Mouse (Mus musculus) forebrain, postnatal 0 days (tissue): ENCODE results near the gene Gm42742. TPM values are rescaled to one million over a fixed set of nuclear protein-coding genes. Genes with fewer than 3 reads are reported as not detected.

Experiments
- ATAC-seq: fragments of 200-750 bp; cut with Nextera tagmentation; 2 replicates; pipeline ENCODE4 v1.8.0; 2017; ENCODE audit warnings: mild to moderate bottlenecking, moderate library complexity
- DNase-seq: peaks from one replicate; pipeline ENCODE4 v3.0.0-alpha.2; 2015
- H3K27ac ChIP-seq: fragments of 300-500 bp; sonication (generic); 2 replicates; pipeline ENCODE4 v1.5.1; 2014; ENCODE audit warnings: low read depth, mild to moderate bottlenecking, antibody characterized with exemption, low read length, moderate library complexity, mixed read lengths
- H3K27me3 ChIP-seq: fragments of 300-500 bp; sonication (generic); 2 replicates; pipeline ENCODE4 v1.6.1; 2014; ENCODE audit warnings: mild to moderate bottlenecking, low read length, mixed read lengths; ENCODE audit not compliant: insufficient read depth
- H3K36me3 ChIP-seq: fragments of 300-500 bp; sonication (generic); 2 replicates; pipeline ENCODE4 v1.6.1; 2014; ENCODE audit warnings: mild to moderate bottlenecking, moderate library complexity; ENCODE audit not compliant: insufficient read depth
- H3K4me1 ChIP-seq: fragments of 300-500 bp; sonication (generic); 2 replicates; pipeline ENCODE4 v1.6.1; 2014; ENCODE audit warnings: antibody characterized with exemption; ENCODE audit not compliant: insufficient read depth
- H3K4me2 ChIP-seq: fragments of 300-500 bp; sonication (generic); 2 replicates; pipeline ENCODE4 v1.6.1; 2014; ENCODE audit warnings: low read depth, mild to moderate bottlenecking, moderate library complexity
- H3K4me3 ChIP-seq: fragments of 300-500 bp; sonication (generic); 2 replicates; pipeline ENCODE4 v1.5.1; 2014; ENCODE audit warnings: low read depth, low read length, mixed read lengths
- H3K9ac ChIP-seq: fragments of 300-500 bp; sonication (generic); 2 replicates; pipeline ENCODE4 v1.6.1; 2014; ENCODE audit warnings: mild to moderate bottlenecking
- H3K9me3 ChIP-seq: fragments of 300-500 bp; sonication (generic); 2 replicates; pipeline ENCODE4 v1.6.1; 2016; ENCODE audit warnings: low read length
- CTCF ChIP-seq: sonication (generic); IDR thresholded peaks from 2 replicates; pipeline ENCODE4 v1.5.1; 2016; ENCODE audit warnings: antibody characterized with exemption, control low read depth, low read depth
- WGBS: fragments of 180-500 bp; shearing (Covaris S2); extraction: QIAGEN DNeasy Blood & Tissue Kit; methylation state at CpG from one replicate; pipeline ENCODE4 v1.1.7; 2014; 5-methylcytosine and 5-hydroxymethylcytosine counted together
- polyA plus RNA-seq: library from polyadenylated mRNA; unstranded; fragments of >200 nt; fragmentation: Nextera tagmentation; extraction: Ambion mirVana; gene quantifications from 2 replicates; pipeline ENCODE4 v1.2.1, GENCODE M21; 2015
- total RNA-seq: library from RNA; depleted of rRNA; stranded (reverse); fragments of >200 nt; gene quantifications from 2 replicates; pipeline ENCODE4 v1.2.3, GENCODE M21; 2014

The Gm42742 gene
- total and polyA plus RNA-seq, 2 experiments from 2014 or later, result 36.7 to 49.1 TPM

DNA sequence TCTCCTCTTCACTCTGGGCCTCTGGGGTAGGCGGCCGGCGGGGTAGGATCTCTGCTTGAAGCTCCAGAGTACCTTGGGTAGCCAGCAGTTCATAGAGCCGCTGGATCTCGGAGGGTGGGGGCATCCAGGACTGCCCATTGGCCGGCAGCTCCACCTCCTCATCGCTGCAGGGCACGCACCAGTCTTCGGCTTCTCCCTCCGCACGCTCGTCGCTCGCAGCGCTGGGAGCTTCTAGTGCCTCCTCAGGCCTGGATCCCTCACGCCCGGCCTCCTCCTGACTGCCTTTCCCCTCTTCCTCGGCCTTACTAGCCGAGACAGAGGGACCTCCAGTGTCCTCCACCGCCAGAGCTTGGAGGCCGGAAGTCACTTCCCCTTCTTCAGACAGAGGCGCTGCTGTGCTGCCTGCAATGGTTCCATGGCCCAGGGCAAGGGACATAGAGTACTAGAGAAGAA is 4.4 kb downstream of the Gm42742 start:
- Histone ChIP-seq H3K36me3 (peaks cover 21% of the 10 kb centered on the region; the same call in 1 of the 2 replicates), H3K9ac (peak overlapping the region; percentile 80), H3K4me2 (peak overlapping the region; percentile 94), H3K4me1 (peaks cover 38% of the 10 kb centered on the region), H3K27ac (peak overlapping the region; percentile 87), H3K9me3 (no peaks in the 10 kb centered on the region), H3K4me3 (peak overlapping the region; percentile 46), H3K27me3 (no peaks in the 10 kb centered on the region)
- WGBS, result under 1% methylated on average over 22 of the region's 22 CpGs
- ATAC-seq (peak; percentile 55), DNase-seq (no peak)
- TF ChIP-seq CTCF, result no peak

DNA sequence TGATC is 4.6 kb downstream of the Gm42742 start, which contains the start of gene Pagr1b:
Pagr1b (minus strand) TSS at position 4 of the 5 bp plus-strand sequence.
- Histone ChIP-seq H3K4me2 (peak within 1 kb of the TSS; percentile 94), H3K4me1 (peaks cover 35% of the 10 kb centered on the region), H3K27me3 (no peaks in the 10 kb centered on the region), H3K36me3 (peaks cover 21% of the 10 kb centered on the region; the same call in 1 of the 2 replicates), H3K9ac (peak within 1 kb of the TSS; percentile 80), H3K4me3 (peak within 1 kb of the TSS; percentile 46), H3K27ac (peak within 1 kb of the TSS; percentile 87), H3K9me3 (no peaks in the 10 kb centered on the region)
- no peak for TF ChIP-seq CTCF
- DNase-seq (no peak), ATAC-seq (no peak)

DNA sequence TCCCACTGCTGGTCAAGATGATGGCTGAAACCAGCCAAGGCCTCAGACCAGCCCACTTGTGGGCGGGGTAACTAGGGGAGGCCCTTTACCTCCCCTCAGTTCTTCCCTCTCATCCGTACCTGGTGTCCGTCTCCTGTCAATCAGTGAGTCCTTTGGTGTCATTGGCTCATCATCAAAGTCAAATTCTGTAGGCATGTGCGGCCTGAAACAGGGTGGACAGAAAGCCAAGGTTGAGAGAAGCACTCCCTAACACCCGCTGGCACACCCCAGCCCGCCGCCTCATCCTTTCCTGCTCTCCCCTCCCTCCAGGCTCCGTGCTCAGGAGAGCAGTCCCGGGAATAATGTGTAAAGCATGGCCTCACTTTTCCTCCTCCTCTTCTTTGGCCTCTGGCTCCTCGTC is 4.8 kb downstream of the Gm42742 start:
- H3K27me3 ChIP-seq, result no peaks in the 10 kb centered on the region
- 3% methylated on average over 10 of the region's 10 CpGs for WGBS
- H3K4me3 ChIP-seq, result peak overlapping the region; percentile 46
- H3K9ac ChIP-seq, result peak overlapping the region; percentile 80
- ATAC-seq (no peak), DNase-seq (no peak)
- no peaks in the 10 kb centered on the region for H3K9me3 ChIP-seq
- no peak for TF ChIP-seq CTCF
- peaks cover 35% of the 10 kb centered on the region for H3K4me1 ChIP-seq
- peak overlapping the region; percentile 87 for H3K27ac ChIP-seq
- peak overlapping the region; percentile 94 for H3K4me2 ChIP-seq
- H3K36me3 ChIP-seq, result peaks cover 21% of the 10 kb centered on the region; the same call in 1 of the 2 replicates

DNA sequence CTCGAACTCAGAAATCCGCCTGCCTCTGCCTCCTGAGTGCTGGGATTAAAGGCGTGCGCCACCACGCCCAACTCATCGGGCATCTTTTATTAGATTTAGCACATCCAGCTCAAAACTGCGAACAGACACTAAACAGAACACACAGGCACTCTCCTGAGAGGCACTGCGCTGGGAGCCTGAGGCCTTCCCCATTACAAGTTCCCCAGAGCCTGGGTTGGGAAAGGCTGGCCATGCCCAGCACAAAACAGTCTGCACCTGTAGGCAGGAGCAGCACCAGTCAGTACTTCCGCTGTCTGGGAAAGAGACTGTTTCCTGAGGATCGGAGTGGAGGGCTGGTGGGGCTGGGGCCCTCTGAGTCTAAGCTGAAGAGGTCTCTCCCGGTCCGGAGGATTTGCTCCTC is 5.9 kb downstream of the Gm42742 start:
- no peaks in the 10 kb centered on the region for H3K27me3 ChIP-seq
- DNase-seq (no peak), ATAC-seq (no peak)
- no peak for TF ChIP-seq CTCF
- 96% methylated on average over 12 of the region's 12 CpGs for WGBS
- H3K4me1 ChIP-seq, result peaks cover 28% of the 10 kb centered on the region
- no peak overlapping the region for H3K4me3 ChIP-seq
- H3K36me3 ChIP-seq, result peaks cover 21% of the 10 kb centered on the region; the same call in 1 of the 2 replicates
- H3K9ac ChIP-seq, result no peak overlapping the region
- H3K27ac ChIP-seq, result no peak overlapping the region
- H3K4me2 ChIP-seq, result no peak overlapping the region
- H3K9me3 ChIP-seq, result no peaks in the 10 kb centered on the region

DNA sequence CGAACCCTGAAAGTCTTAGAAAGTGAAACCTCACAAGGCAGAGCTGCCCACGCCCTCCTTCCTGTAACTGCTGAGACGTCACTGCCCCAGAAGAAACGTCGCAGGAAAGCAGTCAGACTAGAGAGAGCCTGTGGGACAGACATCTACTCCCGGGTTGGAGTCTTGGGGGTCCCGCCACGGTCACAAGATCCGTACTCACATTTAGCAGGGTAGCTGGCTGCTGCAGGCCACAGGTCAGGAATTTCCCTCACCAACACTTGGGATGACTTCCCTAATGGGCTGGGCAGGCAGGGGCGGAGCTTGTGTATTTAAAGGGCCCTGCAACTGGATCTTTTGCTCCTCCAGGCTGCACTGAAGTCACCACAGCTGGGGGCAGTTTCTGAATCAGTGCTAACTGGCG is 6.6 kb downstream of the Gm42742 start, which contains the start of gene Mvp:
Mvp (minus strand) TSS at position 302 of the 400 bp plus-strand sequence.
- DNase-seq (no peak), ATAC-seq (no peak)
- WGBS, result 81% methylated on average over 11 of the region's 11 CpGs
- H3K27me3 ChIP-seq, result no peaks in the 10 kb centered on the region
- H3K9ac ChIP-seq, result peak within 1 kb of the TSS; percentile 25; the same call in 1 of the 2 replicates
- peaks cover 21% of the 10 kb centered on the region; the same call in 1 of the 2 replicates for H3K36me3 ChIP-seq
- H3K4me1 ChIP-seq, result peaks cover 21% of the 10 kb centered on the region
- no peak within 1 kb of the TSS for H3K4me3 ChIP-seq
- no peak for TF ChIP-seq CTCF
- H3K9me3 ChIP-seq, result no peaks in the 10 kb centered on the region
- no peak within 1 kb of the TSS for H3K4me2 ChIP-seq
- no peak within 1 kb of the TSS for H3K27ac ChIP-seq

DNA sequence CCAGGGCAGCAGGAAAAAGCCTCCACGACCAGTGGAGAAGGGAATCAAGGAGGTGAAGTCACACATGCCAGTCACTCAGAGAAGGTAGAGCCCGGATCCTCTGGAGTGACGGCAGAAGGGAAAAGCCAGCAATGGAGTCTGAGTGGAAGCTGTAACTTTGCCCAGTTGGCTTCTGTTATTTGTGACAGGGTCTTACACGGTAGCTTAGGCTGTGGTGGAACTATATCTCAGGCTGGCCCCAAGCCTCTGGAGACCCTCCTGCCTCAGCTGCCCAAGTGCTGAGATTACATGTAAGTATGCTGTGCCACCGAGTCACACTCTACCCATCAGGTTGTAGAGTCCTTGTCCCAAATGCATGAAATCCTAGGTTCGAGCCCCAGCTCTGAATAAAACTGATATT is 7.5 kb downstream of the Gm42742 start:
- no peak for TF ChIP-seq CTCF
- peaks cover 21% of the 10 kb centered on the region; the same call in 1 of the 2 replicates for H3K36me3 ChIP-seq
- DNase-seq (no peak), ATAC-seq (no peak)
- no peak overlapping the region for H3K9ac ChIP-seq
- 93% methylated on average over 6 of the region's 6 CpGs for WGBS
- no peak overlapping the region for H3K4me2 ChIP-seq
- peaks cover 17% of the 10 kb centered on the region for H3K4me1 ChIP-seq
- no peaks in the 10 kb centered on the region for H3K27me3 ChIP-seq
- no peaks in the 10 kb centered on the region for H3K9me3 ChIP-seq
- H3K27ac ChIP-seq, result no peak overlapping the region
- no peak overlapping the region for H3K4me3 ChIP-seq

DNA sequence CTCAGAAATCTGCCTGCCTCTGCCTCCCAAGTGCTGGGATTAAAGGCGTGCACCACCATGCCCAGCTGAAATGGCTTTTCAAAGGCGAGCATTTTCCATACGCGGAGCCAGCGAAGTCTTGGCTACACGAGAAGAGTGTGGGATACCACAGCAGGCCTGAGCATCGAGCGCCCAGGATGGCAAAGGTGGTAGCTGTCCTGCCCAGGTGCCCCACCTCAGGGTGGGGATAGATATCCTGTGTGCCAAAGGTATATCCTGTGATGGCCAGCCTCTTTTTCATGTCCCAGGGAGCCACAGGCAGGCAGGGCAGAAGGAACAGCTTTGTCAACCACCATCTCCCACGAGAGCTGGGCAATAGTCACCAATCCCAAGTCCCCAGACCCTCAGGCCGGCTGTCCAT is 8.1 kb downstream of the Gm42742 start:
- Histone ChIP-seq H3K4me2 (no peak overlapping the region), H3K9ac (no peak overlapping the region), H3K4me1 (peaks cover 12% of the 10 kb centered on the region), H3K27me3 (no peaks in the 10 kb centered on the region), H3K9me3 (no peaks in the 10 kb centered on the region), H3K4me3 (no peak overlapping the region), H3K36me3 (peaks cover 21% of the 10 kb centered on the region; the same call in 1 of the 2 replicates), H3K27ac (no peak overlapping the region)
- no peak for TF ChIP-seq CTCF
- no peak for DNase-seq
- no peak for ATAC-seq
- WGBS, result 97% methylated on average over 10 of the region's 10 CpGs

DNA sequence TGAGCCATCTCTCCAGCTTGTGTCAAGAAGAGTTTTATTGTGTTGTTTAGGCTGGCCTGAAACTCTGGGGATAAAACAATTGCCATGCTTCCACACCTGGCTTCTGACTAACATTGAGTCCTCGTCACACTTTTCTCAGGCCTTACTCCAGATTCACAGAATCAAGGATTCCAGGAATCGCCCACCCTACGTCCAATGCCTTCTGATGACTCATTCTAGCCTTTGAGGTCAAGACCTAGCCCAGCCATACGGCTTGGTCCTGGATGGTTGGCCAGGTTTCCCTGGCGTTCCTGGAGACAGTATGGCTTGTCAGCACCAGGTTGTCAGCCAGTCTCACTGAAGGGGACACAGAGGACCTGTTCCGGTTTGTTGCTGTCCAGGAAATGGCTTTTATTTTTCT is 8.5 kb downstream of the Gm42742 start:
- H3K4me2 ChIP-seq, result no peak overlapping the region
- H3K9ac ChIP-seq, result no peak overlapping the region
- no peak overlapping the region for H3K27ac ChIP-seq
- ATAC-seq (no peak), DNase-seq (no peak)
- peaks cover 21% of the 10 kb centered on the region; the same call in 1 of the 2 replicates for H3K36me3 ChIP-seq
- 89% methylated on average over 6 of the region's 6 CpGs for WGBS
- H3K4me1 ChIP-seq, result peaks cover 10% of the 10 kb centered on the region
- H3K9me3 ChIP-seq, result no peaks in the 10 kb centered on the region
- no peaks in the 10 kb centered on the region for H3K27me3 ChIP-seq
- no peak overlapping the region for H3K4me3 ChIP-seq
- no peak for TF ChIP-seq CTCF
